Mouse (Mus musculus): ENCODE measurements at regions not wholly inside any gene's neighbourhood (a gene's known extent, or its start where the extent isn't known, plus 50 kb on each side); places are given as distances from the start of the nearest gene placed in this dataset.

DNA sequence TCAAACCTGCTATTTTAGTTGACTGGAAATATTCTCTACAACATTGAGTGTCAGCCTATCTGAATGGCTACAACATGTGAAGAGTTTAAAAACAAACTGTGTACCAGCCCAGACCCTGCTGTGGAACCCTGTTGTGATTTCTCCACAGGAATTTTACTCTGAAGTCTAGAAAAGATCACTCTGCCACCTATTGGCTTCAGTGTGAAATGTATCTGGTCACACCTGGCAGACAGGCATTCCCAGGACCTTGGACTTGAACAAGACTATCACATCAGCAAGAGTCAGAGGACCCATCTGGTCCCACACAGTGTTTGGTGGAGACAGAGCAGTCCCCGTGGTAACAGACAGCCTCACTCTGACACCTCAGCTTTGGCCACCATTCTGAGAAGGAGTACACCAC is 311.3 kb upstream of the Runx1 start:
- TF ChIP-seq CTCF (IDR thresholded peaks at IDR 0.05; ENCODE audit: low read depth) (peak; percentile 64), EP300 (IDR thresholded peaks at IDR 0.05; ENCODE audit: low read depth) (no peak)
